Mouse (Mus musculus): Measurements from ENCODE around the gene Ccdc42. TPM values are rescaled to one million over a fixed set of nuclear protein-coding genes. Genes with fewer than 3 reads are reported as not detected.

The Ccdc42 gene
- not detected for total RNA-seq (2021)

DNA sequence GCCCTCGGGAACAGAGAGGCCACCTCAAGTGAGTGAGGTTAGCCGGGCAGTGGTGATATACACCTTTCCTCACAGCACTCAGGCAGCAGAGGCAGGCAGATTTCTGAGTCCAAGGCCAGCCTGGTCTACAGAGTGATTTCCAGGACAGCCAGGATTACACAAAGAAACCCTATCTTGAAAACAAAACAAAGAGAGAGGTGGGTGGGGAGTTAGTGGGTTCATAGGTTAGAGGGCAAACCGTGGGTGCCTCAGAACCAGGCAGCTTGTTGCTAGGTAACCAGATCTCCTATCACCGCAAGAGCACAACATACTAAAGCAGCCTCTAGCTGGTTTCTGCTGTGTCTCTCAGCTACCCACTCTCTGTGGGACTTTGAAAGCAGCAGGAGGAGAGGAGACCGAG, at the start of gene Ccdc42:
Gene Ccdc42, plus strand, starts transcription at position 301 of the 400 bp plus-strand sequence.
- DNase-seq: no peak
- intact Hi-C loops (cut with DNase I): loop anchor here (2.0 to 5.0 kb wide), 2 partner anchors 136 to 220 kb away; no protein-coding TSS in a partner anchor

DNA sequence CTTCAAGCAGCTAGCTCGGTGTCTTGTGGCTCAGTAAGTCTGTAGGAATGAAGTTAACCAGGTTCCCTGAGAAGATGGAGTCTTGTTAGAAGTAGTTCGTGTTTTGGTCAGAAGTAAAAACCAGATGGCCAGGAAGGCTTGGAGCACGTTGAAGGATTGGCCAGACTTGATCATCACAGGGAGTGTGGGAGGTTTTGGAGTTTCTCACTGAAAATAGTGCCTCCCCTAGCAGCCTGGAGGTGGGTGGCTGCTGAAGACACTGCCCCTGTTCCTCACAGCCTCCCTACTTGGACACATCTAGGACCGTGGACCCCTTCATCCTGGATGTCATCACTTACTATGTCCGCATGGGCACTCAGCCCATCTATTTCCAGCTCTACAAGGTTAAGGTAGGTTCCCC, 47.2 kb upstream of the Ccdc42 start:
- no peak for DNase-seq
- intact Hi-C loops (cut with DNase I): loop anchor here (5.0 kb wide), 1 partner anchor 338 kb away; no protein-coding TSS in a partner anchor

DNA sequence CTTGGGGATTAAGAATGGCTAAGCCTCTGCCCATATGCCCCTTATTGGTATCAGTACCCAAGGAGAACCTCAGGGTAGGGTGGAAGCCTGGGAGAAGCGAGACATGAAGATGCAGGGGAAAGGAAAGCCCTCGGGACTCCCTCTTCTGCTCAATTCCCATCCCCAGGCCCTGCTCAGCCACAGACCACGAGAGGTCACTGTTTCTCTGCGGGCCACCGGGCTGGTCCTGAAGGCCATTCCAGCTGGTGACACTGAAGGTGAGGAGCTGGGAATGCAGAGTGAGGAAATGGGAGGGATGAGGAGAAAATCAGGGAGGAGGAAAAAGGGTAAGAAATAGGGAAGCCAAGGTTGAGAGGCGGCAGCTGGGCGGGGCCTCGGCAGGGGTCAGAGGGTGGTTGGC, 42.3 kb upstream of the Ccdc42 start:
- intact Hi-C loops (cut with DNase I): loop anchor here (2.0 to 5.0 kb wide), 2 partner anchors 16 to 333 kb away; no protein-coding TSS in a partner anchor
- DNase-seq: peak; percentile 49 to 56

DNA sequence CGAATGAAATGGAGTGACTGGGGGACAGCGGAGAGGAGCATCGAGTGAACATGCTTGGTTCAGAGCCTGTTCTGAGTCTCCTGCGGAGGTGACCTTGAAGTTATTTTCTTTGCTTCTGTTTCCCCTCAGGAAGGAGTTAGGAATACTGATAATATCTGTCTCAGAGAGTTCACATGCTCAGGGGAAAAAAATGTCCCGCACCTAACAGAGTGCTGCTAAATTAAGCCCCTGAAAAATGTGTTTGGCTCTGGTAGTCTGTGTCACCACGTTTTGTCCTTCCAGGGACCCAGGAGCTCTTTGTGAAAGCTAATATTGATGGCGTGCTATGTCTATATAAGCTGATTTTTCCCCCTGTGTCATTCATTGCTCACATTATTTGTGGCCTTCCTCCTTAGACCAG, 41.6 kb upstream of the Ccdc42 start:
- intact Hi-C loops (cut with DNase I): loop anchor here (2.0 kb wide), 1 partner anchor 16 kb away; no protein-coding TSS in a partner anchor
- DNase-seq: no peak

DNA sequence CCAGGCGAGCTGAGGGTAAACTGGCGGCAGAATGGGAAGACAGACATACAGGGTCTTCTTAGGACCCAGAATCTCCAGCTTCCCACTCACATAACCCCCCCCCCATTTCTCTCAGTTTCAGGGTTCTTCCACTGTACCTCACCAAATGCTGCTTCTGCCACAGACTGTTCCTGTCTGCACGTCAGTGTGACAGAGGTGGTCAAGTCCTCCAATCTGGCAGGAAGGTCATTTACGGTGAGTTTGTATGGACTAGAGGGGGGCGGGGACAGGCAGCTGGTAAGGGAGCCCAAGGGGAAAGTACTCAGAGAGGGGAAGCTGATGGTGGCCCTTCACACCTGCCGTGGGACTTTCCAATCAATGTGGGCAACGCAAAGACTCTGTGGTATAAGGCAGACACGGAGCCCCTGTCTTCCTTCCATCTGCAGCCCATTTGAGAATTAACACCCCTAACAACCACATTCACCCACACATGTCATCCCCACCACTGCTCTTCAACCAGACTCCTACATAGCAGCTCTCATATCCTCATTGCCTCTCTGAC, 41.1 kb upstream of the Ccdc42 start:
- no peak for DNase-seq
- intact Hi-C loops (cut with DNase I): loop anchor here (2.0 kb wide), 1 partner anchor 15 kb away; no protein-coding TSS in a partner anchor

DNA sequence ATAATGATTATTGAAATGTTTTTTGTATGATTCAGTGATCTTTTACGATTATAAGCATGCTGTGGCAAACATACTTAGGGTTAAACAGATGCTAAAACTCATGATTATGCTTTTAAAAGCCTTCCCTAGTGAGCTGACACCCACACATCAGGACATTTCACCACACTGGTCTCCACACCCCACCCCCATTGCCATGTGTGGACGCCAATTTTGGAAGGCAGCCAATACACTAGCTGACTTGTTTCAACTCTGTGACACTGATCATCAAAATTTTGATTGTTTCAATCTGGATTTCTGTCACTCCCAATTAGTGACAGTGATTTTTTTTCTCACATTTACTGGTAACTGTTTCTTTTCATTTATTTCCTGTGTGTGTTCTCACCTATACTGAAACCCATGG, 39.3 kb upstream of the Ccdc42 start:
- no peak for DNase-seq
- intact Hi-C loops (cut with DNase I): no loop called here

DNA sequence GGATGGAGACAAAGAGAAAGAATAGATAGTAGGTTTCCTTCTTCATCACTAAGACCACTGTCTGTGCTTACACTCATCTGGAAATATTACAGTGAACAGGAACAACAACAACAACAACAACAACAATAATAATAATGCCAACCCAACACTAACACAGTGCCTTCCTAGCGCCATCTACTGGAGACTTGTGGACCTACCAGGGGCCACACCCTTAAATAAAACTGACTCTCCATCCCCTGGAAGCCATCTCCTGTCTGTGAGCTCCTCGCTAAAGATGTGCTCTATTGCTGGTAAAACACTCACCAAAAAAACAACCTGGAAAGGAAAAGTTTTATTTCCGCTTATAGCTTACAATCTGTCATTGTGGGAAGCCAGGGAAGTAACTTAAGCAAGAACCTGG, 37.2 kb upstream of the Ccdc42 start:
- no peak for DNase-seq
- intact Hi-C loops (cut with DNase I): no loop called here

DNA sequence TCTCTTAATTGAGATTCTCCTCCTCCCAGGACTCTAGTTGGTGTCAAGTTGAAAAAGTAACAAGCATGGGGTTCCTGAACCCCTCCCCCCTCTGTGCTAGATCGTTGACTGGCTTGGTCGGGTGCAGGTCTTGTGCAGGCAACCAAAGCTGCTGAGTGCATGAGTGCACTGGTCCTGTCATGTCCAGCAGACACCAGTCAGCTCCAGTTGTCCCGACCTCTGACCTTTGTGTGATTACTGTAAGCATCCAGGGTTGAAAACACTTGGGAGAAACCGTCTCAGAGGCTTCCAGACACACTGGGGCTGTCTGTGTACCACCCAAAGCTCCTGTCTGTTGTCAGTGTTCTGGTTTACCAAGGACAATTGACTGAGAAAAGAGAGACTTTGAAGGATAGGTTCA, 36.5 kb upstream of the Ccdc42 start:
- no peak for DNase-seq
- intact Hi-C loops (cut with DNase I): loop anchor here (5.0 kb wide), 1 partner anchor 118 kb away; the partner anchor contains the start of gene Pik3r5

DNA sequence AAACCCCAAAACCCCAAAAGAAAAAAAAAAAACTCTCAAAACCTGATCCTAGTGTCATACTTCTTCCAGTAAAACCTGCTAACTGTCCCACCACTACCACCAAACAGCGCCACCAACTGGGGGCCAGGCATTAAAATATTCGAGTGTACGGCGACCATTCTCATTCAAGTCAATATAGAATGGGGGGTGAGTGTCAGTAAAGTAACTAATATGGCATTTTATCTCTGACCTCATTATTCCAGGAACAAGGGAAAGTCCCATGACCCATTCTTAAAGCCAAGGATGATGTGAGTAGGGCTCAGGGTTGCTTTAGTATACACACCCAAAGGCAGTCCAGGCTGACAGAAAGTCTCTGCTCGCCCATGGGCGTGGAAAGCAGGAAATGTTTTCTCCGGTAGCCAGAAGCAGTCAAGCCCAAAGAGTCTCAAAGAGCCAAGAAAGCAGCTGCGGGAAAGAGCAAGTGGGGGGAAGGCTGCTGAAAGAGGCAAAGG, 32.8 kb upstream of the Ccdc42 start:
- peak; percentile 61 to 72 for DNase-seq
- intact Hi-C loops (cut with DNase I): loop anchor here (1.0 to 5.0 kb wide), 2 partner anchors 69 to 122 kb away; partner anchors contain the start of gene Pik3r5

DNA sequence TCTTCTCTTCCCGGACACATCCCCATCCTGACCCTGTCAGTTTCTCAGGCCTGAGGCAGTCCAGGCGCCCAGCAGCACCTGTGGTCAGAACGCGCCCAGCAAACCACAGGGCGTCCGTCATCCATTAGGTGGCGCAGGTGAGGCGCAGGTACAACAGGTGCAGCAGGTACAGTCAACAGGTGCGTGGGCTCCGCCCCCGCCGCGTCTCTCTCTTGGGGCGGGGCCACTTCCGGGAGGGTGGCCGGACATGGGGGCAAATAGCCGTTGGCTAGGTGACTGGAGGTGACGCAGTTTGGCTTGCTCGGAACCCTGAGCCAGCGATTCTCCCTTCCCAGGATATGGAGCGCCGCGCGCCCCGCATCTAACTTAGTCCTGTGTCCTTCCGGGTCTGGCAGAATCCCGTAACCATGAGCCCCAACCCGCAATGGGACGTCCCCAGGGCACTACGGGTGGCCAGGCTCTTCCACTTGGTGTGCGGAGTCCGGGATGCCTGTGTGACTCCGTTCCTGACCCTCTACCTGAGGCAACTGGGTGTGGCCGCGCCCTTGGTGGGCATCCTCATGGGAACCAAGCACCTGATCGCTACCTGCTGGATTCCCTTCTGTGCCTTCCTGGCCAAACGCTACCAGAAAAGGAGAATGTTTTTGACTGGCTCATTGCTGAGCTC, 30.8 kb upstream of the Ccdc42 start, which contains the start of gene Mfsd6l:
Gene Mfsd6l, plus strand, starts transcription at position 269 of the 667 bp plus-strand sequence.
- no peak for DNase-seq
- intact Hi-C loops (cut with DNase I): no loop called here

DNA sequence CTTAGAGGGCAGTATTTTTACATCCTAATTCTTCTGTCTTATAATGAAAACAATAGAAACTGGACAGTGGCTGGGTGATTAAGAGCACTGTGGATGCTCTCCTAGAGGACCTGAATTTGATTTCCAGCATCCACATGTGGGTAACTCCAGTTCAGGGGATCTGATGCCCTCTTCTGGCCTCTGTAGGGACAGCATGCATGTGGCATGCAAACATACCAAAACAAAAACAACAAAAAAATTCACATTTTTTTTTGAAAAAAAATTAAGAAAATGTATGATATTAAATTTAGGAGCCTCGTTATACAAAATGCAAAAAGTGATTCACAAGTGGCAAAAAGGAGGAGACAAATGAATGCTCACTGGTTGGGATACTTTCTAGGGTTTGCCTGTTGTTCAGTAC, 27.3 kb upstream of the Ccdc42 start:
- intact Hi-C loops (cut with DNase I): no loop called here
- DNase-seq: no peak

DNA sequence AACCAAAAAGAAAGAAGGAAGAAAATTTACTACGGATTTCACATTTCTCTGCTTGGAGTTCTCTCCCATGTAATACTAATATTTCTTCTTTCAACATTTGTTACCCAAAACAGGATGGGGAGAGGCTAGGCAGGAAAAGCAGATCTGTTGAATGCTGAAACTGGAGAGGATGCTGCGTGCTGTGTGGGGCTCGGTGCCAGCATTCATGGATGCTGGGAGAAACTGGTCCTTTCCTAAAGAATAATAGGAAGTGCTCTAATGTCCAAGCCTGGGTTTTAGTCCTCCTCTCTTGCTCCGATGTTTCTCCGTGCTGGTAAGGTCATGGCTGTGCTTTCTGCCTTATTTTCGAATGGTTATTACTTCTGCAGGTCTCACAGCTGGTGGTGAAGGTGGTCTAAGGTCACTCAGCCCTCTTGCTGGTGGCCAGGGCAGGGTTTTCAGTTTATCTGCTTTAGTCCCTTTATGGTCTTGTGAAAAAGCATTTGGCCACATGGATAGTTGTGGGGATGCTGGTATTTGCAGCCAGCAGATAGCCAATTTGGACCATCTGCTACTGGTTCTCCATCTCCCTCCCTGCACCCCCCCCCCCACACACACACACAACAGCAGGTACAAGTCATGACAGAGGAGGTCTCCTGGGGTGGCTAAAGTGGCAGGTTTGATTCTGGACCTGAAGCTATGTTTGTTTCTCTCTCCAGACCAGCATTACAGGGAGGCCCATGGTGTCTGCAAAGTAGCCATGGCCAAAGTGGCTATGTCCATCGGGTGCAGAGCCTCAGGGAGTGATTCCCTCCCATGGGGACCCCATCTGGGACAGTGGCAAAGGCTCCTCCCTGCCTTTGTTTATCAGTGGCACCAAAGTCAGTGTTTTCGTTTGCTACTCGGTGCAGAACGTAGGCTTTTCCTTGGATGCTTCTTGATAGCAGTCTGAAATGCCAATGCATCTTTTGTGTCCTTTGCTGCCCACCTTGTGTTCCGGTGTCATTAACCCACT, 24.6 kb upstream of the Ccdc42 start:
- intact Hi-C loops (cut with DNase I): loop anchor here (2.0 kb wide), 1 partner anchor 17 kb away; no protein-coding TSS in a partner anchor
- no peak for DNase-seq

DNA sequence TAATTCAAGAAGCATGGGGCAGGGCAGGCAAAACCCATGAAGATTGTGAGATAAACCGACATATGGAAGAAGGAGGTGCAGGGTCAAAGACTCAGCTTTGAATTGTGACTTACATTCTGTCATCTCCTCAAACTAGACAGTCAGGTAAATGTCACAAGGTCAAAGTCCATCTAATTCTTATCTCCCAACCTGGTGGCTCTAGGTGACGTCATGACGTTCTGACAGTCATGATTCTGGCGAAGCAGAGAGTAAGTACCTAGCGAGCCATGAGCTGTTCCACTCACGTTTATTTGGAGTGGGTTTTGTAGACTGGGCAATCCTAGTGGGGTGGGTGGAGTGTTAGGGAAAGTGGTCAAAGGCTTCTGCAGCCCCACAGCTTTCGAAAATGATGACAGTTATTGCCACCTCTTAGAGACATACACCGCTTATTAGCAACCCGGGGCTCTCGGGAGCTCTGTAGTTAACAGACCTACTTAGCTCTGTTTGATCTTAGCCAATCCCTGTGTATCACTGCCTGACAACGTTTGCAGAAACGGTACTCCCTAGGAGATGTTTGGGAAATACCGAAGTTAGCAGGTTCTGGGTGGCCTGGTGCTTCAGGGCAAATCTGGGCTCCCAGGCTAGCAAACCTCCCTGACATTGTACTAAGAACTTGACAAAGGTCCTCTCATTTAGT, 22.3 kb upstream of the Ccdc42 start:
- no peak for DNase-seq
- intact Hi-C loops (cut with DNase I): loop anchor here (5.0 kb wide), 1 partner anchor 163 kb away; no protein-coding TSS in a partner anchor

DNA sequence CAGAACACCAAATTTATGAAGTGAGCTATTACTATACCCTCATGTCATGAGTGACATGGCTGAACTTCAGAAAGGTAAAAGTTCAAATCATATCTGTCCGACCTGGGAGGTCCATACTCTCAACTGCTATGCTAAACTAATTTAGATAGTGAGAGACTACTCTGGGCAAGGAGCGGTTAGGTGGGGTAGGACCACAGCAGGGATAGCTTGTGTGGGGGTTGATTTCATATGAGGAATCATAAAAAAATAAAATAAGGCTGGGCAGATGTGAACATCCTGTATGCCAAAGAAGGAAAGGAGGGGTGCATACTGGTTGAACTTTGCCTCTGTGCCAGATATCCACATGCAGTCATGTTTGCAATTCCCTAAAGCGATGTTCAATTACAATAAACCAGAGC, 21.8 kb upstream of the Ccdc42 start:
- DNase-seq: no peak
- intact Hi-C loops (cut with DNase I): loop anchor here (5.0 kb wide), 1 partner anchor 162 kb away; no protein-coding TSS in a partner anchor

DNA sequence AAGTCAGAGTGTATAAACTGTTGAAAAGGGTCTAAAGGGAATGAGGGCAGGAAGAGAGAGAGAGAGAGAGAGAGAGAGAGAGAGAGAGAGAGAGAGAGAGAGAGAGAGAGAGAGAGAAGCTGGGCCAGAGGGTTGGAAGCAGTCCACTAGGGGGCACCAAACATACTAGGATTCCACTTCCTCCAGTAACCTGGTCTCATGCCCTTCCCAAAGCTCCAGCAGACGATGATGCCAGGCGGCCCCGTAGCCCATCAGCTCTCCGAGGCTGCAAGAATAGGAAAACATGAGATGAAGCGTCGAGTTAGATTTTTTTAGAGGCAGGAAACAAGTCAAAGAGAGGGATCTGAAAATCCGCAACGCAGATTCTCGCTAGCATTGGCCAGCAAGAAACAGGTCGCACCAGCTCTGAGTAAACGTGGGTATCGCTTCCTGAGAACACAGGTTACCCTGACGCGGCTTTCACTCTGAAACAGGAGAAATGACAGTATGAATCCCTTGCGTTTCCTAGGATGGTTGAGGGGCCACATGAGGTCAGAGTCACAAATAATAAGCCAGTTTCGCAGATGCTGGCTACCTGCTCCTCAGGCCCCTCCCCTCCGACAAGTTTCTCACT, 20.3 kb upstream of the Ccdc42 start:
- intact Hi-C loops (cut with DNase I): loop anchor here (2.0 to 5.0 kb wide), 3 partner anchors 161 to 308 kb away; no protein-coding TSS in a partner anchor
- peak; percentile 68 to 76 for DNase-seq

DNA sequence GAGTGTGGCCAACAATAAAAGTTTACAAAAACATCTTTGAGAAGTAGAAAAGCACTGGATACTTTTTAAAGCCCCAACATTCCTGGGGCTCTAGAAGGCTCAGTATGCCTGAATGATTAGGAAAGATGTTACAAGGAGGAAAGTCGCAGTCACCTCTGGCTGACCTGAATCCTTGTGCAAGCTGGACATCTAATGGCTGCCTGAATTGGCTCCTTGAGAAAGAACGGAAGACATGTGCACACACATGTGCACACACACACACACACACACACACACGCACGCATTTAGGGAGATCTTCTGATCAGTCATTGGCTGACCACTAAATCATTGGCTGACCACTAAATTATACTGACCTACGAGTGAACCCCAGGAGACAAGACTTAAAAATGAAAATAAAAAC, 16.0 kb upstream of the Ccdc42 start:
- intact Hi-C loops (cut with DNase I): no loop called here

DNA sequence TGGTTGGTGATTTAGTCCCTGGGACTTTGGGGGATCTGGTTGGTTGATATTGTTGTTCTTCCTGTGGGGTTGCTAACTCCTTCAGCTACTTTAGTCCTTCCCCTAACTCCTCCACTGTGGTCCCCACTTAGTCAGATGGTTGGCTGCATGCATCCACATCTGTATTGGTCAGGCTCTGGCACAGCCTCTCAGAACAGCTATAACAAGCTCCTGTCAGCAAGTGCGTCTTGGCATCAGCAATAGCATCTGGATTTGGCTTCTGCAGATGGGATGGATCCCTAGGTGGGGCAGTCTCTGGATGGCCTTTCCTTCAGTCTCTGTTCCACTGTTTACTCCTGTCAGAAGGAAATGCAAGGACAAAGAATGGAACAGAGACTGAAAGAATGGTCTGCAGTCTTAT, 9.7 kb upstream of the Ccdc42 start:
- no peak for DNase-seq
- intact Hi-C loops (cut with DNase I): no loop called here

More for the DNA sequence above, 16.0 kb upstream of the Ccdc42 start:
- DNase-seq: no peak

DNA sequence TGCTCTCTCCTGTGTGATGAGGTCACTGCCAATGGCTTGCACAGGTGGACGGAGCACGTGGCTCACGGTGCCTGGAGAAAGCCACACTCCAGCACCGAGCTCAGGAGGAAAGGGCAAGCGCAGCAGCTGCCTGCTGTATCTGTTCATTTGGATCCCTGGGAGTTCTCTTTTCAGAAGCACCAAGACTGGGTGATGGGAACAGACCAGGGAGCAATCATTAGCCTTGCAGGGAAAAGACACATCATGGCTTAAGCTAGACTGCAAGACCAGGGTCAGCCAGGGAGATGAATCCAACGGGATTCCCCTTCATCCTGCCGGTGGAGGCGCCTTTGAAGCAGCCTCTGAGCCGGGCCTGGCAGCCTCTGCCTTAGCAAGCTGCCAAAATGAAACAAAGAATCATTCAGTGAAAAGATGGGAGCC, 7.3 kb upstream of the Ccdc42 start:
- peak in 1 of 2 experiments; percentile 25 for DNase-seq
- intact Hi-C loops (cut with DNase I): no loop called here

DNA sequence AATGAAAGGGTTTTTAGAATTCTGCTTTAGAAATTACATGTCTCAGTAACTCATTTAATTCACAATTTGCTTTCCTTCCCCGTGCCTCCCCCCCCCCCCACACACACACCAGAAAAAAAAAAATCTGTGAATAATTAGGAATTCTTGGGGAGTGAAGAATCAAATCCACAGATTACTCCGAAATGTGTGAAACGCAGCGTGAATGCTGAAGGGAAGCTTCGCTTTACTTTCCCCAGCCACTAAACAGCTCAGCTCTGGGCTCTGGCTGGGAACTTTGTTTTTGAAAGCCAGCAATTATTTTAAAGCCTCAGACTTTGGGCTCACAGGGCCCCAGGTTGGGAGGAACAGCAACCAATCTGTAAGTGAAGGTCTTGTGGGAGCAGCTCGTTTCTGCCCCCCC, 6.3 kb upstream of the Ccdc42 start:
- DNase-seq: no peak
- intact Hi-C loops (cut with DNase I): no loop called here
